Mouse (Mus musculus): ENCODE data around the gene Irf5. TPM values are rescaled to one million over a fixed set of nuclear protein-coding genes. Genes with fewer than 3 reads are reported as not detected.

Irf5 gene
- total RNA-seq, 2 experiments from 2014 or later: 3.8 to 5.1 TPM

DNA sequence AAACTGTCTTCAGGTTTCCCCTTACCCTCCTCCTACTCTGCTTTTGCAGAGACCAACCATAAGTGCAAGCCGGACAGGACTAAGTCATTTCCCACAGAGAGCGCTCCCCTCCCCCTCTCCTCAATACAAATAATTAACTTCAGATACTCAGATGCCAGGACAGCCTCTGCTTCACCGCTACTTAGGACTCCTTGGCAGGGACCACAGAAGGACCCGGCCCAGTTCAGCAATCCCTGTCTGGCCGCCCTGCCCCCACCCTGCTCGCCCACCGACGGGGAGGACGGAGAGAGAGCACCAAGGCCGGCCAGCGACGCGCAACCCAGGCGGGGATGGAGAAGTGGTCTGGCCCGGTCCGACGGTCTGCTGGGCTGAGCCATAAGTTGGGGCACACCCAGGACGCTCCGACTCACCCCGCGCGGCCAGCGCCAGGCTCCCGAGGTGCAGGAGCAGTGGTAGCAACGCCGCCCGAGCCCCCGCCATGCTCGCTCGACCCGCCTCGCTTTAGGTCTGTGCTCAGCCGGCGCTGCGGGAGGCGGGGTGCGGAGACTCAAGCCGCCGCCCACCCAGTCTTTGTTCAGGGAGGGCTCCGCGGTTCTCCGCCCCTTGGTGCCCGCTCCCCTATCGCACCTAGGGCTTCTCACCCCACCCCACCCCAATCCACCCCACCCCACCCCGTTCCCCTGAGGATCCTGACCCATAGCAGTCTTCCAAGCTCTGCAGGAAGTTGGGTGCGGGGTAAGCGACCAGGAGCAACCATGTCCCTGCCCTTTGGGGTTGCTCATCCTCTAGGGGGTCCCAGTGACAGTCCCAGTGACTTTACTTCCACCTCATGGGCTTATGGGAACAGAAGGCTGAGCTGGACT, 18.7 kb upstream of the Irf5 start, which contains the start of gene Kcp:
TSS of gene Kcp (minus strand) at position 506 of the 863 bp plus-strand sequence.
- peak within 1 kb of the TSS; percentile 46 for H3K4me3 ChIP-seq
- no peak for TF ChIP-seq CTCF (conservative IDR thresholded peaks at IDR 0.05)
- no peak for DNase-seq (ENCODE audit: low spot score in 2 of 2)
- H3K27ac ChIP-seq: no peak within 1 kb of the TSS

DNA sequence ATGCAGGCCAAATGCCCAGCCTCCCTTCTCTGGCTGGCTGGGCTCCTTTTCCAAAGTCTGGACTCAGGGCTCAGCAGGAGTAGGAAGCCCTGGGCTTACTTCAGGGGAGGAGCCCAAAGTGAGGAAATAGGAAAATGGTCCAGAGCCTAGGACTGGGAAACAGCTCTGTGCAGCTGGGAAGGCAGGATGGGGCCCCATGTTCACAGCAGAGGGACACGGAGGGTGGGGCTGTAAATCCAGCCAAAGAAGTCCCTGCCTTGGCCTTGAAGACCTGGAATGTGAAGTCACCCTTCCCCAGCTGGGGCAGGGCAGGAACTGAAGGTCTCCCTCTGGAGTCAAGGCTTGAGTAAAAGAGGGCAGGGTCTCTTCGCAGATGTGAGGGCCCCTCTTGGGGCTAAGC, 17.3 kb upstream of the Irf5 start:
- H3K4me3 ChIP-seq: no peak overlapping the region
- H3K27ac ChIP-seq: no peak overlapping the region
- TF ChIP-seq CTCF (conservative IDR thresholded peaks at IDR 0.05): no peak
- DNase-seq (ENCODE audit: low spot score in 2 of 2): no peak

GRCm38 (mm10) chr6:29513284-29513683, 13.1 kb upstream of the Irf5 start:
- Histone ChIP-seq H3K27ac (no peak overlapping the region), H3K4me3 (no peak overlapping the region)
- no peak for TF ChIP-seq CTCF (conservative IDR thresholded peaks at IDR 0.05)
- DNase-seq (ENCODE audit: low spot score in 2 of 2): no peak

- DNase-seq (ENCODE audit: low spot score in 2 of 2): peak; percentile 39 to 75
These were observed 9.3 kb upstream of the Irf5 start for GRCm38 (mm10) chr6:29517139-29517538.

DNA sequence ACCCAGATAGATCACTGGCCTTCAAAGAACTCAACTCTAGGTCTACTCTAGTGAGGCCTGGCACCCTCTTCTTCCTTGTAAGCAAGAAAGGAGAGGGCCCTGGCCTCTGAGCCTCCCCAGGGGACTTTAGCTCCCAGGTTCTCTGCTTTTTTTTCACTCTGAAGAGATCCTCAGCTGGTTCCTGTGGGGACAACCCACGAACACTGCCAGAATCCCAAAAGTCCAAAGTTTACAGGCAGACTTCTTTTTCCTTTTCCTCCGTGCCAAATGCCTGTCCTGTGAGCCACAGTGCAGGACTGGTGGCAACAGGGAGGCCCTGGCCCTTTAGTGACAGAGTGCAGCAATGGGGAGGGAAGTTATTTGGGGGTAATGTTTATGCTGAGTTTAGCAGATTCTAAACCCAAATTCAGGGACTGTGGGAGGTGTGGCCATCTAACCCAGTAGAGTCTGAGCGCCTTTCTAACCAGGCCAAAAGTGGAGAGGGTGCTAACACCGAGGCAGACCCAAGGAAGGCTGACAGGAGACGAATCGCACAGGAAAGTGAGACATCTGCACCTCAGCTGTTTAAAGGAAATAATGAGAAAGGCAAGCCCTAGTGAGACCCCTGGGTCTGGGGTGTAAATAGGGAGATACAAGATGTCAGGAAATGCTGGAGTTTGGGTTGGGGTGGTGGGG, 3.7 kb upstream of the Irf5 start:
- Histone ChIP-seq H3K27ac (peak overlapping the region; percentile 46; the same call in 1 of the 2 replicates), H3K4me3 (no peak overlapping the region)
- TF ChIP-seq CTCF (conservative IDR thresholded peaks at IDR 0.05): no peak
- no peak for DNase-seq (ENCODE audit: low spot score in 2 of 2)

More at GRCm38 (mm10) chr6:29517139-29517538, 9.3 kb upstream of the Irf5 start:
- Histone ChIP-seq H3K4me3 (no peak overlapping the region), H3K27ac (no peak overlapping the region)
- peak; percentile 88 for TF ChIP-seq CTCF (conservative IDR thresholded peaks at IDR 0.05)

- DNase-seq (ENCODE audit: low spot score in 2 of 2): no peak
- TF ChIP-seq CTCF (conservative IDR thresholded peaks at IDR 0.05): no peak
- H3K4me3 ChIP-seq: no peak overlapping the region
- H3K27ac ChIP-seq: peak overlapping the region; percentile 55; the same call in 1 of the 2 replicates
These were observed 3.0 kb upstream of the Irf5 start for GRCm38 (mm10) chr6:29523301-29524033.

DNA sequence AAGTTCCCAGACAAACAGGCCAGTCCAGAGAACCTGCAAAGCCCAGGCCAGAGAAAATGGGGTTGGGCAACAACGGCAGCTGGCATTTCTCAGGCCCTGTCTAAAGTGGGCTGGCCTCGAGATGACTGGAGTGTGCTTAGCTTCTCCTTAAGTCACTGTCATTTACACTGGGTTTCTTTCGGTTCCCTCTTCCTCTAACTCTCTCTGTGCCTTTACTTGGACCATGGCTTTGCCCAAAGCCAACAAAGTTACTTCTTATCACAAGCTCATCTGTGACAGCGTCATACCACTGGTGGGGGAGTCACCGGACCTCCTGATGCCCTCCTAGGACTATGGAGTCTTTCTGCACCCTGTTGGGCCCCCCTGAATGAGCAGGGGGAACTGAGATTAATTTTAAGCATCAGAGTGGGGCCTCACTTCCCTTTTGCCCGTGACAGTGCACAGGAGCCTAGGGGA, 2.4 kb upstream of the Irf5 start:
- Histone ChIP-seq H3K4me3 (no peak overlapping the region), H3K27ac (peak overlapping the region; percentile 55; the same call in 1 of the 2 replicates)
- no peak for TF ChIP-seq CTCF (conservative IDR thresholded peaks at IDR 0.05)
- DNase-seq (ENCODE audit: low spot score in 2 of 2): no peak

DNA sequence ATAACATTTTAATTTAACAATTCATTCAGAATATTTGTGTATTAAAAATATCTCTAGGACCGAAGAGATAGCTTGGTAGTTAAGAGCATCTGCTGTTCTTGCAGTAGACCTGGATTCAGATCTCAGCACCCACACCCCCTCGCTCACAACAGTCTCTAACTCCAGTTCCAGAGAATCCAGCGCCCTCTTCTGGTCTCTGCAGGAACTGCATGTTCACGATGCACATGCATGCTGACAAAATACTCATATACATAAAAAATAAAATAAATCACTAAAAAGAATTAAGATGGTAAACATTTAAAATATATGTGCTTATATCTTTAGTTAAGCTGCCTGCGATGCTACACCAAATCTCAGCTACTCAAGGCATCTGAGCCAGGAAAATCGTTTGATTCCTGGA, 1.2 kb upstream of the Irf5 start:
- Histone ChIP-seq H3K4me3 (no peak overlapping the region), H3K27ac (no peak overlapping the region)
- TF ChIP-seq CTCF (conservative IDR thresholded peaks at IDR 0.05): peak; percentile 69

DNA sequence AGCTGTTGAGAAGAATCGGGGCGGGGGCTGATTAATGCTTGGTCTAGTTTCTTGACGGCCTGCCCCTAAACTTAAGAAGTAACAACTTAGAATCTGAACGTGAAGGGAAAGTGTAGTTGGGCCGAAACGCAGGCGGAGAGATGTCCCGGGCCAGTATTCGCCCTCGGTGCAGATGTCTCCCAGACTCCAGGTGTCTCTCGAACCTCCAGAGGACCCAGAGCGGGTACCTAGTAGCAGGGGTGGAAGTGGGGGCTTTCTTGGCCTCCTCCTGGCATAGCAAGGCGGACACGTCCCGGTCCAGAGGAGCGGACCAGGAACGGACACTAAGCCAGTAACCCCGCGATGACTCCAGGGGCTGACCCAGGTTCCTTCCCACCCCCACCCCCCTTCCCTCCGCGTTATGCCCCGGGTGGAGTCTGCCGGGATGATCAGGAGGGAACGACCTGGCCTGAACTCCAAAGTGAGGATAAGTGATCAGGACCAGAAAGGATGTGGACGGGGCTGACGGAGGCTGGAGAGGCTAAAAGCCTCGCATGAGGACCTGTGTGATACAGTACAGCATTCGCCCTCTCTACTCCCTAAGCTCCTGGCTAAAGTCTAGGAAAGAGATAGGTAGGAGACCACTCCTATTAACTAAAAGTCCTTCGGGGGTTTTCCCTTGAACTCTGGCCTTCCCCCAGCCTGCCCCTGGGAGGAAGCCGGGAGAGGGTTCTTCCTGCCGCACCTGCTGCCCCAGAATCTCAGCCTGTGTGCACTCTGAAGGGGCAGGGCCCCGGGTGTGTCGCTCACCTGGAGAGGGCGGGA, 1.1 kb downstream of the Irf5 start:
- Histone ChIP-seq H3K4me3 (peak overlapping the region; percentile 51), H3K27ac (peak overlapping the region; percentile 32; the same call in 1 of the 2 replicates)
- no peak for DNase-seq (ENCODE audit: low spot score in 2 of 2)
- TF ChIP-seq CTCF (conservative IDR thresholded peaks at IDR 0.05): no peak

More for the DNA sequence above, 1.2 kb upstream of the Irf5 start:
- DNase-seq (ENCODE audit: low spot score in 2 of 2): no peak

- TF ChIP-seq CTCF (conservative IDR thresholded peaks at IDR 0.05): no peak
- Histone ChIP-seq H3K27ac (peak overlapping the region; percentile 43; the same call in 1 of the 2 replicates), H3K4me3 (no peak overlapping the region; the same call in 1 of the 2 replicates)
- DNase-seq (ENCODE audit: low spot score in 2 of 2): no peak
These were observed 1.7 kb downstream of the Irf5 start for GRCm38 (mm10) chr6:29528165-29528505.

- TF ChIP-seq CTCF (conservative IDR thresholded peaks at IDR 0.05): no peak
- DNase-seq (ENCODE audit: low spot score in 2 of 2): no peak
These were observed 2.4 kb downstream of the Irf5 start for GRCm38 (mm10) chr6:29528561-29529443.

More at GRCm38 (mm10) chr6:29528561-29529443, 2.4 kb downstream of the Irf5 start:
- H3K27ac ChIP-seq: peak overlapping the region; percentile 43; the same call in 1 of the 2 replicates
- H3K4me3 ChIP-seq: no peak overlapping the region; the same call in 1 of the 2 replicates

Measured in layer of hippocampus, adult 2 months (tissue).